Mouse (Mus musculus) stomach, embryonic 15.5 days (tissue): ENCODE measurements around the gene Trim69. TPM values are rescaled to one million over a fixed set of nuclear protein-coding genes. Genes with fewer than 3 reads are reported as not detected.

Source experiments
- ATAC-seq: fragments of 200-750 bp; cut with Nextera tagmentation; 2 replicates; pipeline ENCODE4 v1.8.0; 2017; ENCODE audit warnings: low read depth, moderate number of reproducible peaks, moderate TSS enrichment; ENCODE audit not compliant: insufficient read depth, low FRiP score
- H3K27ac ChIP-seq: fragments of 300-500 bp; sonication (generic); 2 replicates; pipeline ENCODE4 v1.5.1; 2015; ENCODE audit warnings: mild to moderate bottlenecking, inconsistent platforms
- H3K27me3 ChIP-seq: fragments of 300-500 bp; sonication (generic); replicated peaks from 2 replicates; pipeline ENCODE4 v1.6.1; 2015; ENCODE audit warnings: inconsistent platforms
- H3K36me3 ChIP-seq: fragments of 300-500 bp; sonication (generic); 2 replicates; pipeline ENCODE4 v1.6.1; 2015; ENCODE audit warnings: inconsistent platforms
- H3K4me1 ChIP-seq: fragments of 300-500 bp; sonication (generic); 2 replicates; pipeline ENCODE4 v1.6.1; 2015; ENCODE audit warnings: inconsistent platforms
- H3K4me2 ChIP-seq: fragments of 300-500 bp; sonication (generic); 2 replicates; pipeline ENCODE4 v1.6.1; 2015; ENCODE audit warnings: mild to moderate bottlenecking, inconsistent platforms
- H3K4me3 ChIP-seq: fragments of 300-500 bp; sonication (generic); replicated peaks from 2 replicates; pipeline ENCODE4 v1.5.1; 2015; ENCODE audit warnings: inconsistent platforms
- H3K9ac ChIP-seq: fragments of 300-500 bp; sonication (generic); 2 replicates; pipeline ENCODE4 v1.6.1; 2015; ENCODE audit warnings: inconsistent platforms
- H3K9me3 ChIP-seq: fragments of 300-500 bp; sonication (generic); 2 replicates; pipeline ENCODE4 v1.6.1; 2016; ENCODE audit warnings: inconsistent platforms
- WGBS: fragments of 180-500 bp; shearing (Covaris S2); methylation state at CpG from one replicate; pipeline ENCODE4 v1.1.7; 2015; 5-methylcytosine and 5-hydroxymethylcytosine counted together
- polyA plus RNA-seq: library from polyadenylated mRNA; unstranded; fragments of >200 nt; fragmentation: Nextera tagmentation; extraction: Ambion mirVana; gene quantifications from 2 replicates; pipeline ENCODE4 v1.2.1, GENCODE M21; 2015

Trim69 gene
- polyA plus RNA-seq, 1 experiment from 2014 or later = not detected

GRCm38 (mm10) chr2:122154479-122154878 is 6.0 kb upstream of the Trim69 start:
- Histone ChIP-seq H3K27ac (no peak overlapping the region), H3K4me3 (no peak overlapping the region), H3K9ac (no peak overlapping the region), H3K27me3 (no peaks in the 10 kb centered on the region), H3K36me3 (no peaks in the 10 kb centered on the region), H3K4me2 (no peak overlapping the region), H3K4me1 (peaks cover 3% of the 10 kb centered on the region; the same call in 1 of the 2 replicates), H3K9me3 (no peaks in the 10 kb centered on the region)
- 93% methylated on average over 2 of the region's 2 CpGs for WGBS
- no peak for ATAC-seq

GRCm38 (mm10) chr2:122155292-122155691 is 5.2 kb upstream of the Trim69 start:
- Histone ChIP-seq H3K9me3 (no peaks in the 10 kb centered on the region), H3K9ac (no peak overlapping the region), H3K27me3 (no peaks in the 10 kb centered on the region), H3K4me1 (peaks cover 6% of the 10 kb centered on the region; the same call in 1 of the 2 replicates), H3K4me3 (no peak overlapping the region), H3K27ac (no peak overlapping the region), H3K36me3 (no peaks in the 10 kb centered on the region), H3K4me2 (no peak overlapping the region)
- 76% methylated on average over 2 of the region's 2 CpGs for WGBS
- no peak for ATAC-seq

GRCm38 (mm10) chr2:122156051-122156700 is 4.3 kb upstream of the Trim69 start:
- no peak overlapping the region for H3K4me3 ChIP-seq
- H3K9ac ChIP-seq = no peak overlapping the region
- H3K4me1 ChIP-seq = peaks cover 6% of the 10 kb centered on the region; the same call in 1 of the 2 replicates
- no peaks in the 10 kb centered on the region for H3K9me3 ChIP-seq
- no peaks in the 10 kb centered on the region for H3K27me3 ChIP-seq
- 82% methylated on average over 4 of the region's 4 CpGs for WGBS
- H3K27ac ChIP-seq = no peak overlapping the region
- ATAC-seq = no peak
- H3K4me2 ChIP-seq = no peak overlapping the region
- no peaks in the 10 kb centered on the region for H3K36me3 ChIP-seq

GRCm38 (mm10) chr2:122157561-122157960 is 2.9 kb upstream of the Trim69 start:
- H3K27ac ChIP-seq = peak overlapping the region; percentile 55; the same call in 1 of the 2 replicates
- no peaks in the 10 kb centered on the region for H3K9me3 ChIP-seq
- H3K4me3 ChIP-seq = no peak overlapping the region
- H3K4me1 ChIP-seq = peaks cover 6% of the 10 kb centered on the region; the same call in 1 of the 2 replicates
- H3K36me3 ChIP-seq = no peaks in the 10 kb centered on the region
- no peak overlapping the region for H3K9ac ChIP-seq
- no peaks in the 10 kb centered on the region for H3K27me3 ChIP-seq
- H3K4me2 ChIP-seq = no peak overlapping the region
- no peak for ATAC-seq

- Histone ChIP-seq H3K9ac (no peak overlapping the region), H3K27me3 (no peaks in the 10 kb centered on the region), H3K36me3 (no peaks in the 10 kb centered on the region), H3K4me2 (no peak overlapping the region), H3K4me1 (peaks cover 6% of the 10 kb centered on the region; the same call in 1 of the 2 replicates), H3K27ac (peak overlapping the region; percentile 55; the same call in 1 of the 2 replicates), H3K4me3 (no peak overlapping the region), H3K9me3 (no peaks in the 10 kb centered on the region)
- peak; percentile 56; the same call in 1 of the 2 replicates for ATAC-seq
- WGBS = 29% methylated on average over 6 of the region's 6 CpGs
Measured at GRCm38 (mm10) chr2:122158362-122158802, 2.1 kb upstream of the Trim69 start.

GRCm38 (mm10) chr2:122159667-122160066 is 833 bp upstream of the Trim69 start:
- no peak overlapping the region for H3K4me2 ChIP-seq
- H3K27me3 ChIP-seq = no peaks in the 10 kb centered on the region
- no peak overlapping the region for H3K9ac ChIP-seq
- WGBS = 78% methylated on average over 6 of the region's 6 CpGs
- 0 out of 2 replicates have a peak overlapping the region, but pooled peaks have one; percentile 9 for H3K27ac ChIP-seq
- no peaks in the 10 kb centered on the region for H3K9me3 ChIP-seq
- peaks cover 6% of the 10 kb centered on the region; the same call in 1 of the 2 replicates for H3K4me1 ChIP-seq
- H3K4me3 ChIP-seq = no peak overlapping the region
- ATAC-seq = no peak
- no peaks in the 10 kb centered on the region for H3K36me3 ChIP-seq

GRCm38 (mm10) chr2:122161542-122161941 is 1.0 kb downstream of the Trim69 start:
- no peaks in the 10 kb centered on the region for H3K36me3 ChIP-seq
- H3K9ac ChIP-seq = no peak overlapping the region
- peak; percentile 54; the same call in 1 of the 2 replicates for ATAC-seq
- no peak overlapping the region for H3K4me2 ChIP-seq
- H3K9me3 ChIP-seq = no peaks in the 10 kb centered on the region
- no peak overlapping the region for H3K27ac ChIP-seq
- 37% methylated on average over 4 of the region's 4 CpGs for WGBS
- H3K4me1 ChIP-seq = peaks cover 6% of the 10 kb centered on the region; the same call in 1 of the 2 replicates
- no peaks in the 10 kb centered on the region for H3K27me3 ChIP-seq
- no peak overlapping the region for H3K4me3 ChIP-seq

- 71% methylated on average over 2 of the region's 2 CpGs for WGBS
- H3K36me3 ChIP-seq = no peaks in the 10 kb centered on the region
- ATAC-seq = no peak
Measured at GRCm38 (mm10) chr2:122162529-122162928, 2.0 kb downstream of the Trim69 start.

GRCm38 (mm10) chr2:122163430-122164195 is 3.1 kb downstream of the Trim69 start:
- H3K36me3 ChIP-seq = no peaks in the 10 kb centered on the region
- no peaks in the 10 kb centered on the region for H3K27me3 ChIP-seq
- H3K9me3 ChIP-seq = no peaks in the 10 kb centered on the region
- no peak overlapping the region; the same call in 1 of the 2 replicates for H3K27ac ChIP-seq
- 65% methylated on average over 13 of the region's 13 CpGs for WGBS
- H3K9ac ChIP-seq = no peak overlapping the region
- no peak overlapping the region for H3K4me3 ChIP-seq
- 0 out of 2 replicates have a peak, but pooled peaks cover 3% of the 10 kb centered on the region for H3K4me1 ChIP-seq
- ATAC-seq = no peak
- H3K4me2 ChIP-seq = no peak overlapping the region

More at GRCm38 (mm10) chr2:122162529-122162928, 2.0 kb downstream of the Trim69 start:
- no peak overlapping the region for H3K4me2 ChIP-seq
- H3K4me1 ChIP-seq = peaks cover 6% of the 10 kb centered on the region; the same call in 1 of the 2 replicates
- no peaks in the 10 kb centered on the region for H3K9me3 ChIP-seq
- no peak overlapping the region for H3K4me3 ChIP-seq
- H3K27ac ChIP-seq = no peak overlapping the region
- H3K27me3 ChIP-seq = no peaks in the 10 kb centered on the region
- no peak overlapping the region for H3K9ac ChIP-seq

GRCm38 (mm10) chr2:122164293-122164692 is 3.8 kb downstream of the Trim69 start:
- H3K4me2 ChIP-seq = no peak overlapping the region
- no peak overlapping the region for H3K4me3 ChIP-seq
- WGBS = 80% methylated on average over 11 of the region's 11 CpGs
- H3K27ac ChIP-seq = no peak overlapping the region; the same call in 1 of the 2 replicates
- 0 out of 2 replicates have a peak, but pooled peaks cover 3% of the 10 kb centered on the region for H3K4me1 ChIP-seq
- no peaks in the 10 kb centered on the region for H3K9me3 ChIP-seq
- no peaks in the 10 kb centered on the region for H3K36me3 ChIP-seq
- H3K27me3 ChIP-seq = no peaks in the 10 kb centered on the region
- ATAC-seq = no peak
- H3K9ac ChIP-seq = no peak overlapping the region

- Histone ChIP-seq H3K36me3 (no peaks in the 10 kb centered on the region), H3K9ac (no peak overlapping the region), H3K4me1 (no peaks in the 10 kb centered on the region), H3K27me3 (no peaks in the 10 kb centered on the region), H3K4me2 (no peak overlapping the region), H3K9me3 (no peaks in the 10 kb centered on the region), H3K27ac (no peak overlapping the region), H3K4me3 (no peak overlapping the region)
- no peak for ATAC-seq
- WGBS = 74% methylated on average over 6 of the region's 6 CpGs
Measured at GRCm38 (mm10) chr2:122171292-122171691, 10.8 kb downstream of the Trim69 start.

GRCm38 (mm10) chr2:122172188-122172587 is 11.7 kb downstream of the Trim69 start:
- Histone ChIP-seq H3K9ac (no peak overlapping the region), H3K27me3 (no peaks in the 10 kb centered on the region), H3K9me3 (no peaks in the 10 kb centered on the region), H3K4me3 (no peak overlapping the region), H3K27ac (no peak overlapping the region), H3K4me1 (no peaks in the 10 kb centered on the region), H3K36me3 (no peaks in the 10 kb centered on the region), H3K4me2 (no peak overlapping the region)
- WGBS = 89% methylated on average over 2 of the region's 2 CpGs
- ATAC-seq = no peak
